Mouse (Mus musculus) lung, adult 2 months (tissue): ENCODE measurements at regions not wholly inside any gene's neighbourhood (a gene's known extent, or its start where the extent isn't known, plus 50 kb on each side); places are given as distances from the start of the nearest gene placed in this dataset.

Experiments
- CTCF ChIP-seq: fragments of 200-500 bp; IDR thresholded peaks from 2 replicates; pipeline ENCODE4 v1.5.1; 2011; ENCODE audit warnings: mild to moderate bottlenecking, low read length, control low read depth; ENCODE audit not compliant: insufficient read depth
- POLR2A ChIP-seq: fragments of 200-500 bp; IDR thresholded peaks from 2 replicates; pipeline ENCODE4 v1.6.1; 2011; ENCODE audit warnings: low read depth, mild to moderate bottlenecking, control low read depth, low read length, borderline replicate concordance; ENCODE audit errors: extremely low read depth

DNA sequence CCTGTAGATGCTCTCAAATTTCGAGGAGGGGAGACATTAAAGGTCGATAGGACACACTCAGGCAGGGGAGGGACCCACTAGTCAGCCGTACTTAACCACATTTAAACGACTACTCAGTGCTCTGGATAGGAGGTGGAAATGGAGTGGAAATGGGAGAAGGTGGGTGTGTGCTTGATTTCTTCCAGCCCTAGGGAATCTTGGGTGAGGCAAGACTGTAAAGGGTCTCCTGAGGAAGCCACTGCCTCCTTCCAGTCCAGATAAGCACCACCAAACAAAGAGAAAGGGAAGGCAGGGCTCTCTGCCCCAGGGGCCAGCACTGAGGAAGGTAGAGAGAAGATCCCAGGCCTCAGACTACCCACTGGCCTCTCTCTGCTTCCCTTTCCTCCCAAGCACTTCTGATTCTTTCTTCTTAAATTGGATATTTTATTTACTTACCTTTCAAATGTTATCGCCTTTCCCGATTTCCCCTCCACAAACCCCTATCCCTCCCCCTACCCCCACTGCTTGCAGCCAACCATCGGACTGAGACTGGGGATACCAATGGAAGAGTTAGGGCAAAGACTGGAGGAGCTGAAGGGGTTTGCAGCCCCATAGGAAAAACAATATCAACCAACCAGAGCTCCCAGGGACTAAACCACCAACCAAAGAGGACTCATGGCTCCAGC lies 139.1 kb downstream of the Zfp36l1 start:
- no peak for TF ChIP-seq POLR2A
- TF ChIP-seq CTCF = no peak
